Mouse (Mus musculus): ENCODE results near the gene Tspo. TPM values are rescaled to one million over a fixed set of nuclear protein-coding genes. Genes with fewer than 3 reads are reported as not detected.

Tspo gene
- polyA plus RNA-seq (2016; fragmentation: Nextera tagmentation; extraction: Ambion mirVana) = 19.5 and 21.9 TPM in 2 replicates

DNA sequence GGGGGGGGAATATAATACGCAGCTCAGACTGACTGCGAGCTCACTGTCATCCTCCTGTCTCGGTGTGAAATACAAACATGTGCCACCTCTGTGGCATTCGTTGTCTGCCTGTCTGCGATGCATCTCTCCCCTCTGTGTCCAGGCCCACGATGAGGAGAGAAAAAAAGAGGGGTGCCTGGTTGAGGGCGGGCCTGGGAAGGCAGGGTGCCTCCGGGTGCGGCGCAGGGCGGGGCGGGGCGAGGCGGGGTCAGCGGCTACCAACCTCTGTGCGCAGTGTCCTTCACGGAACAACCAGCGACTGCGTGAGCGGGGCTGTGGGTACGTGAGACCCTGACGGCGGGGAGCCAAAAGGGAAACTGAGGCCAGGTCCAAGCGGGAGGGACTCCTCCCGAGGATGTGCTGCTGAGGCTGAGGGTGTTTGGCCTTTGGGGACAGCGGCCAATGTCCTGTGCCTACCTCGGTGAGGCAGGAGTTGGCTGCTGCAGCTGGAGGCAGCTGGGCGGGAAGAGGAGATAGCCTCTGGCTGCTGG is at the start of gene Tspo, which contains the start of gene Mcat:
Gene Tspo (plus strand): TSS at position 266 of the 530 bp plus-strand sequence.
Gene Mcat (minus strand): TSS at position 461 of the 530 bp plus-strand sequence.
- H3K4me1 ChIP-seq = peaks cover 14% of the 10 kb centered on the region
- 1% methylated on average over 28 of the region's 28 CpGs for WGBS

DNA sequence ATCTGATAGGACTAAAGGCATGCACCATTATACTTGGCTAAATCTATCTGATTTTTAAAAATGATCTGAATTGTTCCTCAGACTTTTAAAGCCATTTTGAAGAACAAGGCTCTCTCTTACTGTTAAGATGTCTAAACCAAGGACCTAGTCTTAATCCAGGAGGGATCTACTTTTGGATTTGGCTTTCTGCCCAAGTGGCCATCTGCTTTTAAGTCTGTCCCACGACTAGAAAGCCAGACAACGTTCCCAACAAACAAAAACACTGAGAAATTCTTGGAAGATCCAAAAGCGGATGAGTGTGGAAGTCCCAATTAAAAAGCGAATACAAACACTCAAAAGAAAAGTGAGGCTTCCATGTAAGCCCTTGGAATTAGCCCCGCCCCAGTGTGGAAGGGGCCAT is 48.4 kb upstream of the Tspo start:
- no peak for ATAC-seq (ENCODE audit: low FRiP score)
- WGBS = 68% methylated on average over 5 of the region's 5 CpGs
- Histone ChIP-seq H3K4me3 (no peak overlapping the region), H3K4me1 (no peaks in the 10 kb centered on the region), H3K27ac (no peak overlapping the region), H3K9me3 (replicated peaks) (no peaks in the 10 kb centered on the region), H3K9ac (no peak overlapping the region), H3K4me2 (replicated peaks) (no peak overlapping the region), H3K27me3 (0 out of 2 replicates have a peak, but pooled peaks cover 3% of the 10 kb centered on the region), H3K36me3 (no peaks in the 10 kb centered on the region)

More for the DNA sequence above, at the start of gene Tspo, which contains the start of gene Mcat:
- no peak within 1 kb of the TSS for H3K27ac ChIP-seq
- peaks cover 27% of the 10 kb centered on the region for H3K27me3 ChIP-seq
- H3K4me2 ChIP-seq (replicated peaks) = peak within 1 kb of the TSS; percentile 57
- no peaks in the 10 kb centered on the region for H3K36me3 ChIP-seq
- H3K9ac ChIP-seq = peak within 1 kb of the TSS; percentile 25
- peak within 1 kb of the TSS; percentile 28 for H3K4me3 ChIP-seq
- no peaks in the 10 kb centered on the region for H3K9me3 ChIP-seq (replicated peaks)
- no peak for ATAC-seq (ENCODE audit: low FRiP score)

DNA sequence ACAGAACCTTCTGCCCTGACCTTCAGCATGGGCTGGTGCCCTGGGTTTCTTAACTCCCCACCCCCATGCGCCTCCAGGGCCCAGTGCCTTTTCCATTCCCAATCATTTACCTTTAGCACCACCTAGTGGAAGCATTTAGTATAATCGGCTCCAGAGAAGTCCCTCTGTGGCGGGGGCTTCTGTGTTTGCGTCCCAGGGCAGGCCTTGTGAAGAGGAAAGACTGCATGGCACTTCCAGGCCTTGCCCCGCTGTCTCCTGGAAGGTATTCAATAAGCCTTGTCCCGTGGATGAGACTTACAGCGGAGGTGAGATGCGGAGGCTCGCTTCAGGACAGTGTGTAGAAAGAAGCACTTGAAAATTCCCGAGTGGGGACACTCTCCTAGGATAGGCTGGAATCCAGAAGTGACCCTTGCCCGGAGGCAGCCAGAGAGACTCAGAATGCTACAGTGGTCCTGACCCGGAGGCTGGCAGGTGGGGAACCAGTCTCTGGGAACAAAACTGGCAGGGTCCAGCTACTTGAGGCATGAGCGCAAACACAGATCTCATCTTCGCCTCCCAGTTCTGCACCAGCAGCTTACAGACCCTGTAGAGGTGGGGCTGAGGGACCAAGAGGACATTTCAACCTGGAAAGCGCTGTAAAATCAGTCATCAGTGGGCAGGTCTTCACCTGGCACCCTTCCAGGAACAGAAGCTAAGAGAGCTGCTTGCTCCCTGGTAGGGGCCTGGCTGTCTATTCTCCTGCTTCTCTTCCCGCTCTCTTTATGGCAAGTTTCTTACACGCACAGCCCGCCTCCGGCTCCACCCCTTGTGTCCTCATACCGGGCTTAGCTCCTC is 45.0 kb upstream of the Tspo start:
- H3K4me1 ChIP-seq = peaks cover 4% of the 10 kb centered on the region
- H3K4me3 ChIP-seq = no peak overlapping the region
- H3K9ac ChIP-seq = peak overlapping the region; percentile 41; the same call in 1 of the 2 replicates
- H3K9me3 ChIP-seq (replicated peaks) = no peaks in the 10 kb centered on the region
- 43% methylated on average over 20 of the region's 20 CpGs for WGBS
- peaks cover 3% of the 10 kb centered on the region; the same call in 1 of the 2 replicates for H3K27me3 ChIP-seq
- ATAC-seq (ENCODE audit: low FRiP score) = peak; percentile 43
- H3K4me2 ChIP-seq (replicated peaks) = no peak overlapping the region; the same call in 1 of the 2 replicates
- H3K36me3 ChIP-seq = no peaks in the 10 kb centered on the region
- H3K27ac ChIP-seq = no peak overlapping the region

DNA sequence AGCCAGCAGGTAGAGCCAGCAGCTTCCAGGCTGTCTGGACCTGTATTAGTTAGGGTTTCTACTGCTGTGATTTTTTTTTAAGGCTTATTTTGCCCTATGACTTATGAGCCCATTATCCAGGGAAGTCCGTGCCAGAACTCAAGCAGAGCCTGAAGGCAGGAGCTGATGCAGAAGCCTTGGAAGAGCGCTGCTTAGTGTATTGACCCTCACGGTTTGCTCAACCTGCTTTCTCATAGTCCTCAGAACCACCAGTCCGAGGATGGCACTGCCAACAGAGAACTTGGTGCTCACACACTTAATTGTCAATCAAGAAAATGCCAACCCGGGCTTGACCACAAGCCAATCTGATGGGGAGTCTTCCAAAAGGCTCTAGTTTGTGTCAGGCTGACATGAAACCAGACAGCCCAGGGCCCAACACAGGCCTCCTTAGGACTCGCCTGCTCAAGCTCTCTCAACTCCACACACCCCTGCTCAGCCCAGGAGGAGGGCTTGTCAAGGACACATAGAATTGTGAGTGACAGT is 42.5 kb upstream of the Tspo start:
- no peak overlapping the region for H3K27ac ChIP-seq
- H3K9ac ChIP-seq = no peak overlapping the region
- peaks cover 13% of the 10 kb centered on the region for H3K4me1 ChIP-seq
- H3K4me2 ChIP-seq (replicated peaks) = no peak overlapping the region
- no peaks in the 10 kb centered on the region for H3K9me3 ChIP-seq (replicated peaks)
- no peaks in the 10 kb centered on the region for H3K36me3 ChIP-seq
- no peak for ATAC-seq (ENCODE audit: low FRiP score)
- peaks cover 15% of the 10 kb centered on the region for H3K27me3 ChIP-seq
- WGBS = 83% methylated on average over 6 of the region's 6 CpGs
- no peak overlapping the region for H3K4me3 ChIP-seq

DNA sequence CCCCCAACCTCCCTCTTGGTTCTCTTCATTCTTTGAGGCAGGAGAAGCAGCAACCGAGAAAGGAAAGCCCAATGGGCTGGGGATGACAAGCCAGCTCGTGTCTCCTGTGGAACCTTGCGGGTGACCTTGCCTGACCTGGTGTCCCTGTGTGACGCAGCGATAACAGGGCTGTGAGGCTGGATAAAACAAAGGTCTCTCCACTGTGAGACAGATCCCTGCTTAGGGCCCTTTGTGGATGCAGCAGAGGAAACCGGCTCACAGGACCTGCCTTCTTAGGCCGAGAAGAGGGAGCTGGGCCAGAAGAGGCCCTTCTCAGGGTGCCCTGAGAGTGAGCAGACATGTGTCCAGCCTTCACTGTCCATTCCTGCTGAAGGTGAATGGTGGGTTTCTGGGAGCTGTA is 40.2 kb upstream of the Tspo start:
- no peak overlapping the region for H3K27ac ChIP-seq
- WGBS = 21% methylated on average over 7 of the region's 7 CpGs
- peaks cover 26% of the 10 kb centered on the region for H3K4me1 ChIP-seq

DNA sequence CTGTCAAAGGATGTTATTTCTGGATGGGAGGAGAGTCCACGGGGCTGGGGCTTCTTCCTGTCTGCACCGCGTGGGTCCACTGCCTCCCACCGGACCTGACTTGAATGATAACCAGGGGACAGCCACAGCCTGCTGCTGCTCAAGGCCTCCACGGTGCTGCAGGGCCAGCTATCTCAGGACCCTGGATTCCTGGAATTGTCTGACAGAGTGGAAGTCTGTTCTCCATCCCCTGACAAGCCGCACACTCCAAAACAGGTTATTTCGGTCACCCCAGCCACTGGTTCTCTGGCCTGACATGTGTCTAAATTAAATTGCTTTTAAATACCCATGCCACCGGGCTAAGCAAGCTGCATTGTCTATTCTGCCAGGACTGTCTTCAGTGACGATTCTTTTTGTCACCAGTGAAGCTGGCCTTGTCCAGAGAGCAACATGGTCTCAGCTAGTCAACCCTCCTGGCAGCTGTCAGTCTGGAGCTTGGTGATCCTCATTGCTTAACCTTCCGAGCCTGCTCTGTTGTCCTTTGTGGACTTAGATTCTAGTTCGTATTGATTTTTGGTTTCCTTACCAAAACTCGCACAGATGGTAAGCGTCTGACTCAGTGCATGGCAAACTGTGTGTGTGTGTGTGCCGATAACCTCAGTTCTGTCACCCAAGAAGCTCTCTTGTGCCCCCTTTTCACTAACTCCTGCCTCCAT is 39.6 kb upstream of the Tspo start:
- Histone ChIP-seq H3K4me2 (replicated peaks) (no peak overlapping the region), H3K9me3 (replicated peaks) (no peaks in the 10 kb centered on the region), H3K36me3 (no peaks in the 10 kb centered on the region), H3K27me3 (peaks cover 40% of the 10 kb centered on the region), H3K4me3 (no peak overlapping the region), H3K27ac (no peak overlapping the region), H3K9ac (no peak overlapping the region), H3K4me1 (peaks cover 26% of the 10 kb centered on the region)
- no peak for ATAC-seq (ENCODE audit: low FRiP score)
- 50% methylated on average over 14 of the region's 14 CpGs for WGBS

More for the DNA sequence above, 40.2 kb upstream of the Tspo start:
- Histone ChIP-seq H3K4me3 (no peak overlapping the region), H3K9ac (no peak overlapping the region), H3K36me3 (no peaks in the 10 kb centered on the region), H3K9me3 (replicated peaks) (no peaks in the 10 kb centered on the region), H3K27me3 (peaks cover 35% of the 10 kb centered on the region), H3K4me2 (replicated peaks) (no peak overlapping the region)
- no peak for ATAC-seq (ENCODE audit: low FRiP score)

DNA sequence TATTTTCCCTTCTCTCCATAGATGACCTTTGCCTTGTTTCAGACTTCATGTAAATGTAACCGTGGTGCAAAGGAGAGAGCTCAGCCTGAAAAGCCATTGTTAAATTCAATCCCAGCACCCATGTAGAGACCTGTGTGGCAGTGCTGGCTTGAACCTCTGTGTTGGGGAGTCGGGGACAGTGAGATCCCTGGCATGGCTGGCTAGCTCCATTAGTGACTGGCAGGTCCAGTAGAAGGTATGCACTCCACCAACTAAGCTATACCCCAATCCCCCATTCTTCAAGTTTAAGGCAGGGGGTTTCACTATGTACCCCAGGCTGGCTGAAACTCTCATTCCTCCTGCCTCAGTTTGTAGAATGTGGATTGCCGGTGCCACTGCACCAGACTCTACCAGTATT is 39.1 kb upstream of the Tspo start:
- Histone ChIP-seq H3K4me2 (replicated peaks) (no peak overlapping the region), H3K9ac (no peak overlapping the region), H3K9me3 (replicated peaks) (no peaks in the 10 kb centered on the region), H3K4me1 (peaks cover 26% of the 10 kb centered on the region), H3K36me3 (no peaks in the 10 kb centered on the region), H3K27me3 (peaks cover 40% of the 10 kb centered on the region), H3K4me3 (no peak overlapping the region), H3K27ac (no peak overlapping the region)
- ATAC-seq (ENCODE audit: low FRiP score) = no peak
- 72% methylated on average over 3 of the region's 3 CpGs for WGBS

DNA sequence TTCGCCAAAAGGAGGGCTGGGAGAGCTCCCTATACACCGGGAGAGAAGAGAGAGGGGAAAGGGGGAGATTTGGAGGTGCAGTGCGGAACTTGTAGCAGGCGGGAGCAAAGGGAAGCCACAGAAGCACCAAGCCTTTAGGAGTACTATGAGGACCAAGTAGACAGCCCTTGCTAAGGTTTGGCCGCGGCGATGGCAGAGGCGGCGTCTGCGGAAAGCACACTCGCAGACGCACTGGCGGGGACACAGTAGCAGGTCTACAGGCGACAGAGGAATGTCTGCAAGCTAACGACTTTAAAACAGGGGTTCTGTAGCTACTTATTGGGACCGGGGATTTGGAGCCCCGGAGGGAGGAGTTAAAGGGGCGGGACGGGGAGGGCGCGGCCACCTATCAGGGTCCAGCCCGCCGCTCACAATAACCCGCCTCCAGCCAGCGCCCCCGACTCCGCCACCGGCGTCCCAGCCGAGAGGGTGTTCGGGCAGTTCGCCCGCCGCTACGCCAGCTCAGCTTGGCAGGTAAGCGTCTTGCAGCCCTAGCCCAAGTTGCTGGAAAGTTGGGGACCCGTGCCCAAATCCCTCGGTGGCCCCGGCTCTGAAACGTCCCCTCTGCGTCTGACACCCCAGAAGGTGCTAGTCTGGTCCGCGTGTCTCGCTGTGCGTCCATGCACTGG is 36.8 kb upstream of the Tspo start, which contains the start of gene Bik:
Gene Bik (plus strand): TSS at position 439 of the 668 bp plus-strand sequence.
- H3K27me3 ChIP-seq = peaks cover 43% of the 10 kb centered on the region
- no peak within 1 kb of the TSS for H3K27ac ChIP-seq
- peak within 1 kb of the TSS; percentile 62 for H3K9ac ChIP-seq
- ATAC-seq (ENCODE audit: low FRiP score) = 0 out of 2 replicates have a peak, but pooled peaks have one; percentile 58
- H3K4me3 ChIP-seq = peak within 1 kb of the TSS; percentile 48
- peaks cover 26% of the 10 kb centered on the region for H3K4me1 ChIP-seq
- no peaks in the 10 kb centered on the region for H3K36me3 ChIP-seq
- peak within 1 kb of the TSS; percentile 94 for H3K4me2 ChIP-seq (replicated peaks)
- H3K9me3 ChIP-seq (replicated peaks) = no peaks in the 10 kb centered on the region
- WGBS = under 1% methylated on average over 45 of the region's 45 CpGs

DNA sequence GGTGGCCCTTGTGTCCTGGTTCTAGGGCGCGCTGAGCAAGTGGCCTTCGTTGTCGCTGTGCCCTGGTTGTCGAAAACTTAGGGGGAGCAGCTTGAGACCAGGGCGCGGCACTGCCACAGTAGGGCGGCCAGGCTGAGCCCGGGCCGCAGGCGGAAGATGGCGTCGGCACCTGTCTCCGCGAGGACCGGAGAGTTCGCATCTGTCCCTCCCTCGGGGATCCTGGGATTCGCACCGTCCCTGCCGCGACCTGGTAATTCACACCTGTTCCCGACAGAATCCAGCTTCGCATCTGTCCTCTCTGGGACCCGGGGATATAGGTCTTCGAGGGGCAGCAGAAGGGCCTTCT is 36.3 kb upstream of the Tspo start:
- Histone ChIP-seq H3K4me1 (peaks cover 26% of the 10 kb centered on the region), H3K36me3 (no peaks in the 10 kb centered on the region), H3K9ac (peak overlapping the region; percentile 62), H3K4me3 (peak overlapping the region; percentile 48), H3K4me2 (replicated peaks) (peak overlapping the region; percentile 94), H3K9me3 (replicated peaks) (no peaks in the 10 kb centered on the region), H3K27me3 (peaks cover 43% of the 10 kb centered on the region), H3K27ac (no peak overlapping the region)
- ATAC-seq (ENCODE audit: low FRiP score) = 0 out of 2 replicates have a peak, but pooled peaks have one; percentile 16
- WGBS = under 1% methylated on average over 26 of the region's 26 CpGs

DNA sequence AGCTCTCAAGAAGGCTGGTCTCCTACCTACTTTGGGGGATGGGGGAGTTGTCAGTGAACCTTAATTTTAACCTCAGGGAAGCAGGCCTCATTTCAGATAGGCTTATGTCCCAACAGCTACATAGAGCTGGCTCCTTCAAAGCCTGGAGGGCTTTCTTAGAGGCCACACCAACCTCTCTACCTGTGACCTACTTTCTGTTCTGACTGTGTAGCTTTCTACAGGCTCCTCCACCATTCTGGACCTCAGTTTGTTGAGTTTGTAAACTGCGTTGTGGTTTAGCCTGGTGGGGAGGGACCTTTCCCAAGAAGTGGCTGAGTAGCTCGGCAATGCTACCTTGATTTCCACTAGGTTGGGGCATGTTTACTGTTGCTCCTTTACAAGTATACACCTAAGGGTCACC is 35.6 kb upstream of the Tspo start:
- Histone ChIP-seq H3K4me2 (replicated peaks) (0 out of 2 replicates have a peak overlapping the region, but pooled peaks have one; percentile 94), H3K27ac (no peak overlapping the region), H3K27me3 (peaks cover 43% of the 10 kb centered on the region), H3K36me3 (no peaks in the 10 kb centered on the region), H3K9me3 (replicated peaks) (no peaks in the 10 kb centered on the region), H3K4me1 (peaks cover 26% of the 10 kb centered on the region), H3K9ac (no peak overlapping the region), H3K4me3 (no peak overlapping the region)
- no peak for ATAC-seq (ENCODE audit: low FRiP score)
- WGBS = 76% methylated on average over 2 of the region's 2 CpGs

DNA sequence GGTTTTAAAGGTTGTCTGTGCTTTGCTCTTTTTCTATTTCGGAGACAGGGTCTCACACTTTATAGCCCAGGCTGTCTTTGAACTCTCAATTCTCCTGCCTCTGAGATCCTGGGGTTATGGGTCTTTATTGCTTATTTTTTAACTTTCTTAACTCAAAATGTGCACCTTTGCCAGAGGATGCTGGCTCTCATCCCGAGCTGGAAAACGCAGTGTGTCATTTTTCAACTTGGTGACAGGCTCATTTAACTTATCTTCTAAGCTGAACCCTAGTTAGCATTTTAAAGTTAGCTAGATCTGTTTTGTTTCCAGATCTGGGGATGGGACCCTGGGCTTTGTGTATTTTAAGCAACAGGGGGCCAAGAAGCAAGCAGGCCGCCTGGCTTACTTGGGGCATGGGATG is 34.5 kb upstream of the Tspo start:
- H3K27ac ChIP-seq = no peak overlapping the region
- H3K9ac ChIP-seq = no peak overlapping the region
- ATAC-seq (ENCODE audit: low FRiP score) = no peak
- H3K4me3 ChIP-seq = no peak overlapping the region
- peaks cover 18% of the 10 kb centered on the region for H3K4me1 ChIP-seq
- H3K4me2 ChIP-seq (replicated peaks) = no peak overlapping the region
- no peaks in the 10 kb centered on the region for H3K36me3 ChIP-seq
- no peaks in the 10 kb centered on the region for H3K9me3 ChIP-seq (replicated peaks)
- 70% methylated on average over 4 of the region's 4 CpGs for WGBS
- peaks cover 43% of the 10 kb centered on the region for H3K27me3 ChIP-seq
